Mouse (Mus musculus) cerebellum, postnatal 10 days (tissue): ENCODE measurements at regions not wholly inside any gene's neighbourhood (a gene's known extent, or its start where the extent isn't known, plus 50 kb on each side); places are given as distances from the start of the nearest gene placed in this dataset.

Experiments
- DNase-seq, 2 experiments: peaks; one replicate each; pipeline ENCODE4 v3.0.0; 2021; ENCODE audit warnings: mixed read lengths in 2 of 2

- peak; percentile 11 to 12 for DNase-seq
These were observed 124.6 kb downstream of the Ugt8a start for GRCm38 (mm10) chr3:125813798-125814197.

- peak; percentile 69 to 72 for DNase-seq
These were observed 125.6 kb downstream of the Ugt8a start for GRCm38 (mm10) chr3:125812829-125813228.

- peak; percentile 13 to 15 for DNase-seq
These were observed 143.8 kb downstream of the Ugt8a start for GRCm38 (mm10) chr3:125794606-125795005.

GRCm38 (mm10) chr3:125781357-125781756 lies 157.1 kb downstream of the Ugt8a start:
- DNase-seq = no peak

- no peak for DNase-seq
These were observed 158.2 kb downstream of the Ugt8a start for GRCm38 (mm10) chr3:125780251-125780650.
